Mouse (Mus musculus) erythroid progenitor cell, adult 5-6 weeks (primary cell): ENCODE results near the gene Nhsl2. TPM values are rescaled to one million over a fixed set of nuclear protein-coding genes. Genes with fewer than 3 reads are reported as not detected.

Source experiments
- total RNA-seq, 2 experiments: library from RNA; stranded (forward) in 1 of 2; stranded (reverse) in 1 of 2; fragments of 150-400 nt in 1 of 2; fragments of 186-747, 209-891 nt in 1 of 2; gene quantifications; 2 replicates each; pipeline versions ENCODE4 v1.2.3 to v1.2.4; 2015 to 2017; ENCODE audit warnings: low replicate concordance in 2 of 2

The Nhsl2 gene
- total RNA-seq, 2 experiments from 2014 or later, result 2.9 to 6.7 TPM

Other genes with a start within 250 kb of the Nhsl2 start
- 202 and 228 TPM in 2 replicates for gene Ogt, start 209.3 kb upstream of the Nhsl2 start, total RNA-seq (2015; ENCODE audit: low replicate concordance)
- 128 and 130 TPM in 2 replicates for gene Ogt, start 209.3 kb upstream of the Nhsl2 start, total RNA-seq (2017; ENCODE audit: low replicate concordance)
- gene Cxcr3, start 115.1 kb upstream of the Nhsl2 start, total RNA-seq (2015; ENCODE audit: low replicate concordance), result 0.84 TPM in 1 of 2 replicates, not detected in the other
- 0.39 TPM in 1 of 2 replicates, not detected in the other for gene Cxcr3, start 115.1 kb upstream of the Nhsl2 start, total RNA-seq (2017; ENCODE audit: low replicate concordance)
- gene Gm4779, start 55.0 kb upstream of the Nhsl2 start, total RNA-seq (2015; ENCODE audit: low replicate concordance), result not detected in 2 replicates
- gene Gm4779, start 55.0 kb upstream of the Nhsl2 start, total RNA-seq (2017; ENCODE audit: low replicate concordance), result not detected in 2 replicates
- not detected in 2 replicates for gene 8030474K03Rik, start 54.7 kb upstream of the Nhsl2 start, total RNA-seq (2015; ENCODE audit: low replicate concordance)
- not detected in 2 replicates for gene 8030474K03Rik, start 54.7 kb upstream of the Nhsl2 start, total RNA-seq (2017; ENCODE audit: low replicate concordance)
- 2.1 TPM in 1 of 2 replicates, not detected in the other for gene Rtl5, start 221.9 kb downstream of the Nhsl2 start, total RNA-seq (2015; ENCODE audit: low replicate concordance)
- 0.26 and 0.30 TPM in 2 replicates for gene Rtl5, start 221.9 kb downstream of the Nhsl2 start, total RNA-seq (2017; ENCODE audit: low replicate concordance)